Mouse (Mus musculus): ENCODE results near the gene Vps37b.

GRCm38 (mm10) chr5:124014180-124014579 is 17.9 kb downstream of the Vps37b start:
- no peak for TF ChIP-seq POLR2A (IDR thresholded peaks at IDR 0.05; ENCODE audit: borderline replicate concordance, insufficient read depth, low read length)
- no peak for TF ChIP-seq CTCF (IDR thresholded peaks at IDR 0.05; ENCODE audit: borderline replicate concordance, insufficient read depth, low read depth, low read length)
